Mouse (Mus musculus): Measurements from ENCODE around the gene Lsm4. TPM values are rescaled to one million over a fixed set of nuclear protein-coding genes. Genes with fewer than 3 reads are reported as not detected.

Gene Lsm4
- total RNA-seq, 1 experiment from 2014 or later, result 129 TPM

GRCm38 (mm10) chr8:70719796-70720270, 46.8 kb downstream of the Lsm4 start:
- no peak for ATAC-seq (replicated peaks; ENCODE audit: low read depth, poor library complexity, severe bottlenecking)

- ATAC-seq (replicated peaks; ENCODE audit: low read depth, poor library complexity, severe bottlenecking), result peak; percentile 70
Measured at GRCm38 (mm10) chr8:70720739-70721138, 47.7 kb downstream of the Lsm4 start.

- no peak for ATAC-seq (replicated peaks; ENCODE audit: low read depth, poor library complexity, severe bottlenecking)
Measured at GRCm38 (mm10) chr8:70721601-70722000, 48.6 kb downstream of the Lsm4 start.

- ATAC-seq (replicated peaks; ENCODE audit: low read depth, poor library complexity, severe bottlenecking), result no peak
Measured at GRCm38 (mm10) chr8:70723486-70724210, 50.6 kb downstream of the Lsm4 start, which contains the start of gene Pde4c. Gene Pde4c (plus strand): TSS chr8:70723720.

- no peak for ATAC-seq (replicated peaks; ENCODE audit: low read depth, poor library complexity, severe bottlenecking)
Measured at GRCm38 (mm10) chr8:70724216-70724615, 51.2 kb downstream of the Lsm4 start.

- no peak; the same call in 1 of the 2 replicates for ATAC-seq (replicated peaks; ENCODE audit: low read depth, poor library complexity, severe bottlenecking)
Measured at GRCm38 (mm10) chr8:70725792-70726447, 52.9 kb downstream of the Lsm4 start.

- no peak for ATAC-seq (replicated peaks; ENCODE audit: low read depth, poor library complexity, severe bottlenecking)
Measured at GRCm38 (mm10) chr8:70726721-70727120, 53.7 kb downstream of the Lsm4 start.

Other genes with a start within 250 kb of the Lsm4 start
- 1.1 and 8.9 TPM in 2 replicates for gene Crtc1, start 233.7 kb upstream of the Lsm4 start, total RNA-seq (2017)
- 5.9 and 10.6 TPM in 2 replicates for gene Klhl26, start 196.3 kb upstream of the Lsm4 start, total RNA-seq (2017)
- gene Tmem59l, start 185.9 kb upstream of the Lsm4 start, total RNA-seq (2017), result not detected in 2 replicates
- gene Crlf1, start 180.1 kb upstream of the Lsm4 start, total RNA-seq (2017), result not detected in 2 replicates
- gene Rex1bd, start 166.5 kb upstream of the Lsm4 start, total RNA-seq (2017), result 50.1 and 56.4 TPM in 2 replicates
- gene Uba52, start 162.4 kb upstream of the Lsm4 start, total RNA-seq (2017), result 3,128 and 4,626 TPM in 2 replicates
- gene Fkbp8, start 145.5 kb upstream of the Lsm4 start, total RNA-seq (2017), result 95.9 and 128 TPM in 2 replicates
- 70.8 and 71.1 TPM in 2 replicates for gene Kxd1, start 145.3 kb upstream of the Lsm4 start, total RNA-seq (2017)
- gene Ell, start 133.8 kb upstream of the Lsm4 start, total RNA-seq (2017), result 8.1 and 10.5 TPM in 2 replicates
- 35.0 and 43.9 TPM in 2 replicates for gene Isyna1, start 78.9 kb upstream of the Lsm4 start, total RNA-seq (2017)
- gene Ssbp4, start 64.4 kb upstream of the Lsm4 start, total RNA-seq (2017), result 43.8 and 58.4 TPM in 2 replicates
- 1.6 and 2.6 TPM in 2 replicates for gene Lrrc25, start 57.1 kb upstream of the Lsm4 start, total RNA-seq (2017)
- gene Gdf15, start 40.8 kb upstream of the Lsm4 start, total RNA-seq (2017), result 0.29 TPM in 1 of 2 replicates, not detected in the other
- 3.2 and 3.6 TPM in 2 replicates for gene Pgpep1, start 12.9 kb upstream of the Lsm4 start, total RNA-seq (2017)
- gene Jund, start 25.7 kb downstream of the Lsm4 start, total RNA-seq (2017), result 54.4 and 58.2 TPM in 2 replicates
- gene Iqcn, start 30.2 kb downstream of the Lsm4 start, total RNA-seq (2017), result 0.05 TPM in 1 of 2 replicates, not detected in the other
- not detected in 2 replicates for gene Gm3336, start 45.3 kb downstream of the Lsm4 start, total RNA-seq (2017)
- gene Pde4c, start 50.5 kb downstream of the Lsm4 start, total RNA-seq (2017), result 0.09 TPM in 1 of 2 replicates, not detected in the other
- 1.5 and 4.2 TPM in 2 replicates for gene Rab3a, start 81.4 kb downstream of the Lsm4 start, total RNA-seq (2017)
- gene Mpv17l2, start 87.7 kb downstream of the Lsm4 start, total RNA-seq (2017), result 10.6 and 11.7 TPM in 2 replicates
- 19.8 and 23.7 TPM in 2 replicates for gene Pik3r2, start 103.5 kb downstream of the Lsm4 start, total RNA-seq (2017)
- gene Mast3, start 131.8 kb downstream of the Lsm4 start, total RNA-seq (2017), result 21.7 and 22.2 TPM in 2 replicates
- gene Il12rb1, start 135.2 kb downstream of the Lsm4 start, total RNA-seq (2017), result 1.6 and 3.5 TPM in 2 replicates
- gene Arrdc2, start 166.5 kb downstream of the Lsm4 start, total RNA-seq (2017), result 7.3 and 19.9 TPM in 2 replicates
- 0.18 and 1.3 TPM in 2 replicates for gene Kcnn1, start 190.0 kb downstream of the Lsm4 start, total RNA-seq (2017)
- gene Ccdc124, start 200.7 kb downstream of the Lsm4 start, total RNA-seq (2017), result 28.6 and 40.6 TPM in 2 replicates
- 0.10 and 0.14 TPM in 2 replicates for gene Slc5a5, start 219.5 kb downstream of the Lsm4 start, total RNA-seq (2017)
- 2,479 and 2,482 TPM in 2 replicates for gene Rpl18a, start 224.2 kb downstream of the Lsm4 start, total RNA-seq (2017)
- gene Map1s, start 232.7 kb downstream of the Lsm4 start, total RNA-seq (2017), result 14.0 and 15.0 TPM in 2 replicates

Measured in common myeloid progenitor, adult 5-6 weeks (primary cell).